Mouse (Mus musculus): ENCODE results near the gene Tspan5. TPM values are rescaled to one million over a fixed set of nuclear protein-coding genes. Genes with fewer than 3 reads are reported as not detected.

Gene Tspan5
- polyA plus RNA-seq, 1 experiment: 0.05 TPM

- H3K36me3 ChIP-seq (ENCODE audit: control insufficient read depth): no peaks in the 10 kb centered on the region
- H3K4me1 ChIP-seq (ENCODE audit: control insufficient read depth): peaks cover 4% of the 10 kb centered on the region
- no peaks in the 10 kb centered on the region for H3K9me3 ChIP-seq (ENCODE audit: control insufficient read depth, low read length)
- peaks cover 5% of the 10 kb centered on the region for H3K27me3 ChIP-seq (ENCODE audit: control insufficient read depth)
- H3K4me3 ChIP-seq (replicated peaks): no peak overlapping the region
- TF ChIP-seq TAL1 (IDR thresholded peaks at IDR 0.05; ENCODE audit: low read length): no peak
- no peak for TF ChIP-seq GATA1 (IDR thresholded peaks at IDR 0.05; ENCODE audit: low read length)
Observed at GRCm38 (mm10) chr3:138749645-138750044, 7.7 kb downstream of the Tspan5 start.

GRCm38 (mm10) chr3:138751328-138751727, 9.3 kb downstream of the Tspan5 start:
- Histone ChIP-seq H3K36me3 (ENCODE audit: control insufficient read depth) (no peaks in the 10 kb centered on the region), H3K27me3 (ENCODE audit: control insufficient read depth) (peaks cover 3% of the 10 kb centered on the region), H3K9me3 (ENCODE audit: control insufficient read depth, low read length) (no peaks in the 10 kb centered on the region), H3K4me3 (replicated peaks) (no peak overlapping the region), H3K4me1 (ENCODE audit: control insufficient read depth) (peaks cover 5% of the 10 kb centered on the region)
- TF ChIP-seq TAL1 (IDR thresholded peaks at IDR 0.05; ENCODE audit: low read length) (no peak), GATA1 (IDR thresholded peaks at IDR 0.05; ENCODE audit: low read length) (no peak)

DNA sequence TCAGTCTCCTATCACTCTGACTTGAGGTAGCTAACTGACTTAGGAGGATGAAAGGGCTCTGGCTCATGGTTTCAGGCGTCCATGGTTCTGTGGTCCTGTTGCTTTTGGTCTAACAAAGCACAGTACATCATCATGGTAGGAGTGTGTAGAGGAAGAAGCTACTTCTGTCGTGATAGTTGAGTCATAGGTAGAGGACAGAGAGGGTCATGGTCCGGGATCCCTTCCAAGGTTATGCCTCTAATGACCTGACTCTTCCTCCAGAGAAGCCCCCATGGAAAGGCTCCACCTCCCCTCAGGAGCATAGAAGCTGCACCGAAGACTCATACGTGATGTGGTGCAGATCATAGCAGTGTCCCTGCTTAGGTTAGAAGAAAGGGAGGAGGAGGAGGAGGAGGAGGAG, 10.1 kb downstream of the Tspan5 start:
- H3K4me1 ChIP-seq (ENCODE audit: control insufficient read depth): peaks cover 5% of the 10 kb centered on the region
- peaks cover 3% of the 10 kb centered on the region for H3K27me3 ChIP-seq (ENCODE audit: control insufficient read depth)
- no peak overlapping the region for H3K4me3 ChIP-seq (replicated peaks)
- H3K9me3 ChIP-seq (ENCODE audit: control insufficient read depth, low read length): no peaks in the 10 kb centered on the region
- TF ChIP-seq GATA1 (IDR thresholded peaks at IDR 0.05; ENCODE audit: low read length) (no peak), TAL1 (IDR thresholded peaks at IDR 0.05; ENCODE audit: low read length) (no peak)
- no peaks in the 10 kb centered on the region for H3K36me3 ChIP-seq (ENCODE audit: control insufficient read depth)

- peaks cover 5% of the 10 kb centered on the region for H3K4me1 ChIP-seq (ENCODE audit: control insufficient read depth)
- peaks cover 3% of the 10 kb centered on the region for H3K27me3 ChIP-seq (ENCODE audit: control insufficient read depth)
- no peaks in the 10 kb centered on the region for H3K9me3 ChIP-seq (ENCODE audit: control insufficient read depth, low read length)
- no peaks in the 10 kb centered on the region for H3K36me3 ChIP-seq (ENCODE audit: control insufficient read depth)
- no peak overlapping the region for H3K4me3 ChIP-seq (replicated peaks)
- TF ChIP-seq TAL1 (IDR thresholded peaks at IDR 0.05; ENCODE audit: low read length) (no peak), GATA1 (IDR thresholded peaks at IDR 0.05; ENCODE audit: low read length) (no peak)
Observed at GRCm38 (mm10) chr3:138752769-138753168, 10.8 kb downstream of the Tspan5 start.

DNA sequence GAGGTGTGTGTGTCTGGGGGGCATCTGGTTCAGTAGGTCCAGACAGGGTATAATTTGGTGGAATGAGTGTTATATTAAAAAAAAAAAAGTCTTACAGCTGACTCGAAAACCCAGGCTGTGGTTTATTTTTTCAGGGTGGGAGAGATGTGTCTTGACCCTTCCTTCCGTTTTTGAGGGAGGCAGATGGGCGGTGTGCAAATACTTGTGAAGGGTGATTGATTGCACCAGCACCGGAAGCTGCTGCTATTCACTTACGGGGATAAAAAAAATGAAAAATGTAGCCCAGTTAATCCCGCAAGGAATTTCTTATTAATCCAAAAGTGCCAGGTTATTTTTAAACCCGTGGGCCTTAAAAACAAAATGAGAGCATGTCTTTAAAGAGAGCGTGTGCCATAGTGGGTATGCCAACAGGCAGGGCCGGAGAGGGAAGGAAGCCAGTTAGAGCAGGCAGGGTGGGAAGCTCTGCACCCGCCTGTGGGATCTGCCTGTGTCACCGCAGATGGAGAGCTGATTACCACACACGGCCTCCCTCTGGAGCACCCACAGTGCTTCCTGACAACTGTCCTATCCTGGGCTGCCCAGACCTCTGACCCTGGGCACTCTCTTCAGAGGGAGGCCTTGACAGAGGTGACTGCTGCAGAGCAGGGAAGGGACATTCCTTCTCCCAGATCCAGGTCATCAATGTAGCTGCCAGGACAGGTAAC, 11.3 kb downstream of the Tspan5 start:
- TF ChIP-seq TAL1 (IDR thresholded peaks at IDR 0.05; ENCODE audit: low read length) (no peak), GATA1 (IDR thresholded peaks at IDR 0.05; ENCODE audit: low read length) (no peak)
- Histone ChIP-seq H3K36me3 (ENCODE audit: control insufficient read depth) (no peaks in the 10 kb centered on the region), H3K9me3 (ENCODE audit: control insufficient read depth, low read length) (no peaks in the 10 kb centered on the region), H3K4me1 (ENCODE audit: control insufficient read depth) (peaks cover 5% of the 10 kb centered on the region), H3K4me3 (replicated peaks) (no peak overlapping the region), H3K27me3 (ENCODE audit: control insufficient read depth) (peaks cover 3% of the 10 kb centered on the region)

DNA sequence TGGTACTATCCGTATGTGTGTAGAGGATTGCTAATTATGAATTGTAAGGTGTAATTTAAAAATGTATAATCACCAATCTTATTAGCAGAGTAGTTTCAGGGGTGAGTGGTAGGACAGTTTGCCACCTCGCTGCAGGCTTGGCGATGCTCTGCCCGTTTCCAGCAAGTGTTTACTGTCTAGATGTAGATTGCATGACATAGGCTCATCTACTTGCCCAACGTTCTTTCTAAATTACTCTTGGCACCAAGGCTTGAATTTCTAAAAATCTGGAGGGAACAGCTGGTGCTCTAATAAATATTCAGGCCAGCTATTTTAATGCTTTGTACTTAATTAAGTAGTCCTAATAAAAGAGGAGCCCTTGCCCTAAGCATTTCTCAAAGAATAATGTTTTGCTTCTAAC, 12.3 kb downstream of the Tspan5 start:
- Histone ChIP-seq H3K9me3 (ENCODE audit: control insufficient read depth, low read length) (no peaks in the 10 kb centered on the region), H3K36me3 (ENCODE audit: control insufficient read depth) (no peaks in the 10 kb centered on the region), H3K4me3 (replicated peaks) (no peak overlapping the region), H3K27me3 (ENCODE audit: control insufficient read depth) (peaks cover 3% of the 10 kb centered on the region), H3K4me1 (ENCODE audit: control insufficient read depth) (peaks cover 5% of the 10 kb centered on the region)
- TF ChIP-seq TAL1 (IDR thresholded peaks at IDR 0.05; ENCODE audit: low read length): no peak

DNA sequence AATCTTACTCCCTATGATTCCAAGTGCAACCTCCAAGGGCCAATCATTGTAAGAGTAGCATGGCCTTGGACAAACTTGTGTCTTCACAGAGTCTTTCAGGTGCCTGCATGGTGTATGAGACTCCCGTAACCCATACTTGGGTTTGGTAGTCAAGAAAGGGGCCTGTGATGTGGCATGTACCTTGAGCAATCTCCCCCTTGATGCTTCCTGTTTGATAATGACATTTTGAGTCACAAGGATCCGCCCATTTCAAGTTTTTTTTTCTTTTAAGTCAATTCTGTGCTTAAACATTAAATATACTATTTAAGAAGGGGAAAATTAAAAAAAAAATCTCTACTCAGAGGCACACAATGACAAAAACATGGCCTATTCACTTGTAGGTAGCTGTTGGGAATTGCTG, 15.3 kb downstream of the Tspan5 start:
- peaks cover 5% of the 10 kb centered on the region for H3K4me1 ChIP-seq (ENCODE audit: control insufficient read depth)
- H3K4me3 ChIP-seq (replicated peaks): no peak overlapping the region
- no peaks in the 10 kb centered on the region for H3K36me3 ChIP-seq (ENCODE audit: control insufficient read depth)
- TF ChIP-seq TAL1 (IDR thresholded peaks at IDR 0.05; ENCODE audit: low read length): no peak
- no peak for TF ChIP-seq GATA1 (IDR thresholded peaks at IDR 0.05; ENCODE audit: low read length)
- no peaks in the 10 kb centered on the region for H3K9me3 ChIP-seq (ENCODE audit: control insufficient read depth, low read length)
- peaks cover 3% of the 10 kb centered on the region for H3K27me3 ChIP-seq (ENCODE audit: control insufficient read depth)

- H3K36me3 ChIP-seq (ENCODE audit: control insufficient read depth): no peaks in the 10 kb centered on the region
- H3K4me3 ChIP-seq (replicated peaks): no peak overlapping the region
- peaks cover under 1% of the 10 kb centered on the region; the same call in 1 of the 2 replicates for H3K4me1 ChIP-seq (ENCODE audit: control insufficient read depth)
- no peaks in the 10 kb centered on the region for H3K9me3 ChIP-seq (ENCODE audit: control insufficient read depth, low read length)
- no peaks in the 10 kb centered on the region for H3K27me3 ChIP-seq (ENCODE audit: control insufficient read depth)
- no peak for TF ChIP-seq GATA1 (IDR thresholded peaks at IDR 0.05; ENCODE audit: low read length)
- no peak for TF ChIP-seq TAL1 (IDR thresholded peaks at IDR 0.05; ENCODE audit: low read length)
Observed at GRCm38 (mm10) chr3:138759968-138760684, 18.1 kb downstream of the Tspan5 start.

DNA sequence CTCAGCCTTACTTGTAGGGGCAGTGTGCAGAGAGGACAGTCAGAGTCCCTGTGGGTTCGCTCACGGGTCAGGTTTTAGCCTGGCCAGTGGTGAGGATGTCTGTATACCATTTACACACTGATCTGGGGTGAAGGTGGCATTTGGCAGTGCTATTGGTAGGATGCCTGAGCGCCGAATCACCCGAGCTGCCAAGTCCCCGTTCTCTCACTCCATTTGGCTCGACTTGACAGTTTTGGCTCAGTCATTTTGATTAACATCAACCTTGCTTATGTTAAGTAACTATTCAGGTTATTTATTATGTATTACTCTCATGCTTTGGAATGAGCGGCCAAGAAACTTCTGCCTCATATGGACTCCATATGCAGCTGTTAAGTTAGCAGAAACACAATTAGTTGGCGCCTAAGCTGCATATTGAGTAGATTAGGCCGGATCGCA, 18.7 kb downstream of the Tspan5 start:
- Histone ChIP-seq H3K36me3 (ENCODE audit: control insufficient read depth) (no peaks in the 10 kb centered on the region), H3K9me3 (ENCODE audit: control insufficient read depth, low read length) (no peaks in the 10 kb centered on the region), H3K27me3 (ENCODE audit: control insufficient read depth) (no peaks in the 10 kb centered on the region), H3K4me3 (replicated peaks) (no peak overlapping the region), H3K4me1 (ENCODE audit: control insufficient read depth) (no peaks in the 10 kb centered on the region)
- no peak for TF ChIP-seq TAL1 (IDR thresholded peaks at IDR 0.05; ENCODE audit: low read length)
